Mouse (Mus musculus) small intestine, adult 2 months (tissue): ENCODE results near the gene Eps8l3. TPM values are rescaled to one million over a fixed set of nuclear protein-coding genes. Genes with fewer than 3 reads are reported as not detected.

ENCODE experiments used
- H3K27ac ChIP-seq: fragments of 200-500 bp; 2 replicates; pipeline ENCODE4 v1.5.1; 2012; ENCODE audit warnings: low read depth, low read length, control low read depth, inconsistent platforms; ENCODE audit not compliant: insufficient read depth
- H3K27me3 ChIP-seq: fragments of 200-500 bp; 2 replicates; pipeline ENCODE4 v1.6.1; 2012; ENCODE audit warnings: mild to moderate bottlenecking, moderate library complexity, low read length, inconsistent platforms; ENCODE audit not compliant: control insufficient read depth, insufficient read depth
- H3K36me3 ChIP-seq: fragments of 200-500 bp; 2 replicates; pipeline ENCODE4 v1.6.1; 2012; ENCODE audit warnings: mild to moderate bottlenecking, low read length, control low read depth, inconsistent platforms; ENCODE audit not compliant: control insufficient read depth, insufficient read depth
- H3K4me1 ChIP-seq: fragments of 200-500 bp; 2 replicates; pipeline ENCODE4 v1.6.1; 2012; ENCODE audit warnings: low read length, inconsistent platforms, mixed read lengths; ENCODE audit not compliant: control insufficient read depth, insufficient read depth, insufficient read length
- H3K4me3 ChIP-seq: fragments of 200-500 bp; 2 replicates; pipeline ENCODE4 v1.5.1; 2012; ENCODE audit warnings: low read depth, mild to moderate bottlenecking, control low read depth, inconsistent platforms, low read length, moderate library complexity
- CTCF ChIP-seq: fragments of 200-500 bp; IDR thresholded peaks from 2 replicates; pipeline ENCODE4 v1.5.1; 2012; ENCODE audit warnings: low read depth, mild to moderate bottlenecking, control low read depth, inconsistent platforms, low read length, moderate library complexity, mixed read lengths; ENCODE audit not compliant: insufficient replicate concordance, insufficient read length; ENCODE audit errors: extremely low read depth
- POLR2A ChIP-seq: fragments of 200-500 bp; IDR thresholded peaks from 2 replicates; pipeline ENCODE4 v1.6.1; 2012; ENCODE audit warnings: low read depth, mild to moderate bottlenecking, control low read depth, inconsistent platforms, low read length, moderate library complexity
- WGBS: fragments of 180-500 bp; shearing (Covaris S2); methylation state at CpG from one replicate; pipeline ENCODE4 v1.1.7; 2018; 5-methylcytosine and 5-hydroxymethylcytosine counted together
- polyA plus RNA-seq: library from polyadenylated mRNA; depleted of rRNA; stranded (reverse); fragments of >200 nt; gene quantifications from 2 replicates; pipeline ENCODE4 v1.2.3, GENCODE M21; 2012

Eps8l3 gene
- polyA plus RNA-seq, 1 experiment, result 351 TPM

DNA sequence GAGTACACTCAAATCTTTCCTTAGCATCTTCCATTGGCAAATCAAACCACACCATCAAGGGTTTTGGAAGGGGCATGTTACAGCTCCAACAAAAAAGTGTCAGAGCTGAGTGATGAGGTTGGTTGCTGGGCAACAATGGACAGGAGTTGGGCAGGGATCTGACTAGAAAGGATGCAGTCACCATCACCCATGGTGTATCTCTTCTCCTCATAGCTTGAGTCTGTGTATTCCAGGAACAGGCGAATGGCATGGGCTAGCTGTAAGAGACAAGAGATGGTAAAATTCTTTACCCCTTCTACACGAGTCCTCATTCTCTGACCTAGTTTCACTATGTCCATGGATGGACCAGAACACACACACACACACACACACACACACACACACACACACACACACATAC is 54.1 kb downstream of the Eps8l3 start:
- Histone ChIP-seq H3K27ac (peak overlapping the region; percentile 29; the same call in 1 of the 2 replicates), H3K4me1 (peaks cover 4% of the 10 kb centered on the region; the same call in 1 of the 2 replicates), H3K4me3 (peak overlapping the region; percentile 43), H3K27me3 (no peaks in the 10 kb centered on the region), H3K36me3 (no peaks in the 10 kb centered on the region)
- WGBS, result 42% methylated on average over 2 of the region's 2 CpGs
- TF ChIP-seq POLR2A (no peak), CTCF (no peak)

DNA sequence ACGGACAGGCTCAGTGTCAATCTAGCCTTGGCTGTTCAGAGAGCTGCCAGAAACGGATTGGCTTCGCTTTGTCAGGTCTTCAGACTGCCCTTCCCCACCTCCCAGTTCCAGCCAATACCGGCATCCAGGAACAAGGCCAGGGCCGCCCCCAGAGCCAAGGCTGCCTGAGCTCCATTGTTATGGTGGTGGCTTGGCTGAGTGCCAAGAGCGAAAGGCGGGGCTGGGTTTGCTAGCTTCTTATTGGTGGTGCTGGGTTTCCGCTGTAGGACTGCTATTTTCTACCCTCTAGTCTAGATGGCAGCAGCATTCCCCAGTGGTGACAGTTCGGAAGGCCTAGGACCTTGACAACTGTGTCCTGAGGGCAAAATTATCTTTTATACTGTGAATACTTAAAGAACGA is 54.6 kb downstream of the Eps8l3 start, which contains the start of gene Gstm7:
Gstm7 (minus strand) TSS at position 148 of the 400 bp plus-strand sequence.
- Histone ChIP-seq H3K4me1 (peaks cover 4% of the 10 kb centered on the region; the same call in 1 of the 2 replicates), H3K27me3 (no peaks in the 10 kb centered on the region), H3K27ac (peak within 1 kb of the TSS; percentile 30), H3K36me3 (no peaks in the 10 kb centered on the region), H3K4me3 (peak within 1 kb of the TSS; percentile 43)
- WGBS, result 4% methylated on average over 10 of the region's 10 CpGs
- TF ChIP-seq POLR2A, result peak; percentile 29; the same call in 1 of the 2 replicates
- 0 out of 2 replicates have a peak, but pooled peaks have one; percentile 9 for TF ChIP-seq CTCF

DNA sequence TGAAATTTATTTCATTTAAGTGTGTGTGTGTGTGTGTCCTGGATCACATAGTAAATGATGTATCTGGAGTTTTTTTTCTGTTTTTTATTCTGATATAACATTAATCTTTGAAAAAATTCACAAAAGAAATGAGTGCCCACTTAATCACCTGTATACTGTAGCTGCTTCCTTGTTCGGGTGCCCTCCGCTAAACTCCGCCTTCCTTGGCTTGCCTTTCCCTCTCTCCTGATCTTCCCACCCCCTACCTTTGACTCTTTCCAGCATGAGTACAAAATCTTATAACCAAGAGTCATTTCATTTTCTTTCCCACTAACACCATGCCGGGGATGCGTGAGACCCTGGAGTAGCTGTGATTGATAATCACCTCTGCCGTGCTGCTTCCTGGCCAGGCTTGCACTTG is 55.1 kb downstream of the Eps8l3 start:
- 27% methylated on average over 6 of the region's 6 CpGs for WGBS
- H3K27ac ChIP-seq, result peak overlapping the region; percentile 30; the same call in 1 of the 2 replicates
- no peaks in the 10 kb centered on the region for H3K36me3 ChIP-seq
- peak overlapping the region; percentile 27; the same call in 1 of the 2 replicates for H3K4me3 ChIP-seq
- H3K4me1 ChIP-seq, result peaks cover 4% of the 10 kb centered on the region; the same call in 1 of the 2 replicates
- H3K27me3 ChIP-seq, result no peaks in the 10 kb centered on the region
- TF ChIP-seq CTCF, result no peak
- no peak for TF ChIP-seq POLR2A

DNA sequence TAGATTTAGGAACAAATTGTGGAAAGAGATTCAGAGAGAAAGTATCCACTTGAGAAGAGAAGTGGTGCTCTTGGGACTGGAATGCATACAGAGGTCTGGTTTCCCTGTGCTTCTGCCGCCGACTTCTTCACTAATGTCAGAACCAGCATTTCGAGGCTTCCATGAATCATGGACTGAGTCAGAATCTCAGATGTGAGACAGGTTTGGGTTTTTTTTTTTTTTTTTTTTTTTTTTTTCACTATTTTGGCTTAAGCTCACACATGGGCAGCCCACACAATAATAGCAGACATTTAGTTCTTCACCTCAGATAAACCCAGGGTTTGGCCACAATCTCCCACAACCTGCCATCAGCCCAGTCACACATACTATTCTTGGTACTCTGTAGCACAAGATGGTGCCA is 58.2 kb downstream of the Eps8l3 start:
- no peaks in the 10 kb centered on the region for H3K27me3 ChIP-seq
- TF ChIP-seq POLR2A, result no peak
- TF ChIP-seq CTCF, result no peak
- 88% methylated on average over 3 of the region's 3 CpGs for WGBS
- H3K4me1 ChIP-seq, result peaks cover 9% of the 10 kb centered on the region; the same call in 1 of the 2 replicates
- H3K27ac ChIP-seq, result no peak overlapping the region
- H3K4me3 ChIP-seq, result no peak overlapping the region
- no peaks in the 10 kb centered on the region for H3K36me3 ChIP-seq

DNA sequence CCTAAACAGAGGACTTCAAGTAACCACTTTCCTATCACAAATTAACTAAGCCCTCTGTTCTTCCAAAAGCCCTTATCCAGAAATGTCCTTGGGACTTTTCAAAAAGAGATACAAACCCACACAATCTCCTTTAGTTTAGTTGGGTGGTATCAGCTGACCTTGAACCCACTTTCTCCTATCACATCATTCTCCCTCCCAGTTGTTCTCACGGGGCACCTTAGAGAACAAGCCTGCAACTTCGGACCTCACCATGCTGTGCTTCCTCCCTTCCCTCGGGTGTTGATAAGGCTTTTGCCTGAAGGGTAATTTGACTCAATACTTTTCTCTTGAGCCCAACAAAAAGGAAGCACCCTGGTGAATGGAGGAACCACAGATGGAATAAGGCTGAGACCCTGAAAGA is 58.9 kb downstream of the Eps8l3 start:
- WGBS, result 42% methylated on average over 3 of the region's 3 CpGs
- Histone ChIP-seq H3K36me3 (no peaks in the 10 kb centered on the region), H3K4me1 (peaks cover 9% of the 10 kb centered on the region; the same call in 1 of the 2 replicates), H3K27me3 (no peaks in the 10 kb centered on the region), H3K4me3 (no peak overlapping the region), H3K27ac (no peak overlapping the region)
- no peak for TF ChIP-seq CTCF
- no peak for TF ChIP-seq POLR2A

DNA sequence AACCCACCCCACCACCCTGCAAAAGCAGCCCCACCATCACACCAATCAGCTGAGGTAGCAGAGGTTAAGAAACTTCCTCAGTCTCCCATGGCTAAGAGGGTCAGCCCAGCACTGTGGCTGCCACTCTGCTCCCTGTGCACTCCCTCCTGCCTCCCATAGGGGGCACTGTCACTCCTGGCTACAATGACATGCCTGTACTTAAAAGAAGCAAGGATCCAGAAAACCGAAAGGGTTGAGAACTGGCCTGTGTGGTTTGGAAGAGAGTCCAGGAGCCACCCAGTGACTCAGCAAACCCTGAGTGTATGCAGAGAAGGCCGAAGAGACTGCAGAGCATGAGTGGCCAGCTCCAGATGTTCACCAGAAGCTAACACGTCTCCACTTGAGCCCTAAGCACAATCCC is 62.4 kb downstream of the Eps8l3 start:
- Histone ChIP-seq H3K4me1 (peaks cover 5% of the 10 kb centered on the region; the same call in 1 of the 2 replicates), H3K4me3 (no peak overlapping the region), H3K36me3 (no peaks in the 10 kb centered on the region), H3K27me3 (no peaks in the 10 kb centered on the region), H3K27ac (no peak overlapping the region)
- TF ChIP-seq POLR2A (no peak), CTCF (peak; percentile 87)
- WGBS, result 21% methylated on average over 3 of the region's 3 CpGs

DNA sequence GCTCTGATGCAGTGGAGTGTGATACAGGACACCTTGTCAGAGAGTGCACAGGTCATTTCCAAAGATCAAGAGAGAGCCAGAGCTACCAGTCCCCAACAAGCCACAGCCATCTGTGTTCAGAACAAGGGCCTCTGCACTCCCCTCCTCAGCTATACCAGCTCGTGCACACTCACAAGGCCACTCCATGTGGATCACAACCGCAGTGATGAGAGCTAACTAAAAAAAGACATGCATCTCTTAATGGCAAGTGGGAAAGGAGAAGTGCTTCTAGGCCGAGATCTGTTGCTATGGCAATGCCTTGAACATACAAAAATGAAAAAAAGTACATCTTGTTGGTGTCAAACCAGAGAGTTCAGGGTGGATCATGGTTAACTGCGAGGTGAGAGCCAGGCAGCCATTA is 62.8 kb downstream of the Eps8l3 start:
- H3K27ac ChIP-seq, result no peak overlapping the region
- TF ChIP-seq POLR2A (no peak), CTCF (no peak)
- H3K4me1 ChIP-seq, result peaks cover 5% of the 10 kb centered on the region; the same call in 1 of the 2 replicates
- H3K36me3 ChIP-seq, result no peaks in the 10 kb centered on the region
- no peak overlapping the region for H3K4me3 ChIP-seq
- no peaks in the 10 kb centered on the region for H3K27me3 ChIP-seq
- whole genome bisulfite sequencing, result 71% methylated on average over 4 of the region's 4 CpGs
